Mouse (Mus musculus): ENCODE data around the gene Atp2c2. TPM values are rescaled to one million over a fixed set of nuclear protein-coding genes. Genes with fewer than 3 reads are reported as not detected.

Gene Atp2c2
- polyA plus RNA-seq, 1 experiment = 1.1 TPM

GRCm38 (mm10) chr8:119802592-119802991 lies 102.8 kb downstream of the Atp2c2 start:
- peaks cover 11% of the 10 kb centered on the region for H3K4me1 ChIP-seq (ENCODE audit: control insufficient read depth, insufficient read depth, low read length)
- H3K4me3 ChIP-seq (ENCODE audit: insufficient read depth, low read length) = no peak overlapping the region
- TF ChIP-seq CTCF (IDR thresholded peaks at IDR 0.05; ENCODE audit: extremely low read depth, insufficient read depth, low read length) (no peak), POLR2A (IDR thresholded peaks at IDR 0.05; ENCODE audit: extremely low read depth, insufficient read depth, low read length) (no peak)
- no peak overlapping the region for H3K27ac ChIP-seq (ENCODE audit: insufficient read depth, low read length)

- H3K27ac ChIP-seq (ENCODE audit: insufficient read depth, low read length) = no peak overlapping the region
- H3K4me3 ChIP-seq (ENCODE audit: insufficient read depth, low read length) = no peak overlapping the region
- H3K4me1 ChIP-seq (ENCODE audit: control insufficient read depth, insufficient read depth, low read length) = peaks cover 7% of the 10 kb centered on the region
- TF ChIP-seq CTCF (IDR thresholded peaks at IDR 0.05; ENCODE audit: extremely low read depth, insufficient read depth, low read length) (no peak), POLR2A (IDR thresholded peaks at IDR 0.05; ENCODE audit: extremely low read depth, insufficient read depth, low read length) (no peak)
These were observed 105.5 kb downstream of the Atp2c2 start for GRCm38 (mm10) chr8:119805275-119805674.

- H3K27ac ChIP-seq (ENCODE audit: insufficient read depth, low read length) = no peak overlapping the region
- no peak overlapping the region for H3K4me3 ChIP-seq (ENCODE audit: insufficient read depth, low read length)
- peaks cover 11% of the 10 kb centered on the region for H3K4me1 ChIP-seq (ENCODE audit: control insufficient read depth, insufficient read depth, low read length)
- no peak for TF ChIP-seq CTCF (IDR thresholded peaks at IDR 0.05; ENCODE audit: extremely low read depth, insufficient read depth, low read length)
- no peak for TF ChIP-seq POLR2A (IDR thresholded peaks at IDR 0.05; ENCODE audit: extremely low read depth, insufficient read depth, low read length)
These were observed 106.8 kb downstream of the Atp2c2 start for GRCm38 (mm10) chr8:119806422-119807263.

Other genes with a start within 250 kb of the Atp2c2 start
- 0.09 and 0.23 TPM in 2 replicates for gene Slc38a8, start 198.3 kb upstream of the Atp2c2 start, polyA plus RNA-seq (2012; rRNA removed)
- gene Mbtps1, start 141.3 kb upstream of the Atp2c2 start, polyA plus RNA-seq (2012; rRNA removed) = 63.1 and 66.1 TPM in 2 replicates
- gene Hsdl1, start 124.8 kb upstream of the Atp2c2 start, polyA plus RNA-seq (2012; rRNA removed) = 31.1 and 32.2 TPM in 2 replicates
- gene Dnaaf1, start 124.8 kb upstream of the Atp2c2 start, polyA plus RNA-seq (2012; rRNA removed) = 0.21 and 0.44 TPM in 2 replicates
- gene Taf1c, start 94.8 kb upstream of the Atp2c2 start, polyA plus RNA-seq (2012; rRNA removed) = 15.8 and 16.6 TPM in 2 replicates
- gene Adad2, start 87.3 kb upstream of the Atp2c2 start, polyA plus RNA-seq (2012; rRNA removed) = 0.08 and 0.23 TPM in 2 replicates
- 5.3 and 5.5 TPM in 2 replicates for gene Kcng4, start 64.3 kb upstream of the Atp2c2 start, polyA plus RNA-seq (2012; rRNA removed)
- gene Wfdc1, start 33.6 kb upstream of the Atp2c2 start, polyA plus RNA-seq (2012; rRNA removed) = 17.5 and 20.3 TPM in 2 replicates
- gene Tldc1, start 78.4 kb downstream of the Atp2c2 start, polyA plus RNA-seq (2012; rRNA removed) = 11.3 and 12.3 TPM in 2 replicates
- gene Cotl1, start 140.5 kb downstream of the Atp2c2 start, polyA plus RNA-seq (2012; rRNA removed) = 80.4 and 97.9 TPM in 2 replicates
- 7.4 and 8.7 TPM in 2 replicates for gene Klhl36, start 162.3 kb downstream of the Atp2c2 start, polyA plus RNA-seq (2012; rRNA removed)
- gene Usp10, start 210.4 kb downstream of the Atp2c2 start, polyA plus RNA-seq (2012; rRNA removed) = 75.6 and 81.9 TPM in 2 replicates
- 22.0 and 23.9 TPM in 2 replicates for gene Gm20388, start 210.8 kb downstream of the Atp2c2 start, polyA plus RNA-seq (2012; rRNA removed)